Mouse (Mus musculus) adrenal gland, adult 2 months (tissue): Measurements from ENCODE around the gene Enc1. TPM values are rescaled to one million over a fixed set of nuclear protein-coding genes. Genes with fewer than 3 reads are reported as not detected.
"Not testable (repeated sequence)": the region's sequence is repeated elsewhere in the genome, so short reads cannot be mapped to it uniquely, and the experiment has no call there.

ENCODE experiments used
- DNase-seq: peaks from one replicate; pipeline ENCODE4 v3.0.0; 2021
- polyA plus RNA-seq: library from polyadenylated mRNA; depleted of rRNA; stranded (reverse); fragments of >200 nt; gene quantifications from 2 replicates; pipeline ENCODE4 v1.2.3, GENCODE M21; 2012
- total RNA-seq, 2 experiments: library from RNA; stranded (reverse); gene quantifications; 2 replicates each; pipeline ENCODE4 v1.2.3; 2021

Enc1 gene
- total and polyA plus RNA-seq, 3 experiments, result 4.6 to 13.2 (median 6.6) TPM

DNA sequence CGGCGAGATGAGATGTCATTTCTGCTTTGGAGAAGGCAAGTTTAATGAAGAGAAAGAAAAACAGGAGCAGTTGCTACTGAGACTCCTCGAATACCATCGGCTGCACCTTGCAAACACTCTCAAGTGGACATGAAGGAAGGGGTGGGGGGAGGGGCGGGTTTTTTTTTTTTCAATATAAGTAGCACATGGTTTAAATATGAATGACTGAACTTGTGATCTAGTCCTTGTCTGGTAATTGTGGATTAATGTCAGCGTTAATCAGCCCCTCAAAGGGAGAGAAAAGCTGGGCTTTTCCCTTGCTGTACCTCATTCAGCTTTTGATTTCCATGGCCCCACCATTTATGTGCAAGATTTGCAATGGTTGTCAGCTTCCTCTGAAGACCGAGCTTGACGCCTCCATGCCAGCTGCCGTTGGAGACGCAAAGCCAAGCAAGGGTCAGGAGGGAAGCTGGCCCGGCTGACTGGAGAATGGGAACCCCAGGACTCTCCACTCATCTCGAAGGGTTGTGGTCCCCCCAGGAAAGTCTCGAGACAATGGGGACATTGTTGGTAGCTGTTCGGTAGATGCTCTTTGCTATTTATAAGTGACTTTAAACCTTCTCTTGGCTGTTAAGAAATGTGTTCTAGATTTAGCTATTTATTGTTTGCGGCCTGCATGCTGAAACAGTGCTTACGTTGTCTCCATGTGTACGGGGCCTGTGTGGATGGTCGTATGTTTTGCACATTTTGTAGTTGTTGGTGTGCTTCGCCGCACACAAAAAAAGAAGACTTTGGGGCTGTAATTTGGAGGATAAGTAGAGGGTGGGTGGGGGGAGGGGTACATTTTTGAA, 9.9 kb downstream of the Enc1 start:
- DNase-seq, result no peak

DNA sequence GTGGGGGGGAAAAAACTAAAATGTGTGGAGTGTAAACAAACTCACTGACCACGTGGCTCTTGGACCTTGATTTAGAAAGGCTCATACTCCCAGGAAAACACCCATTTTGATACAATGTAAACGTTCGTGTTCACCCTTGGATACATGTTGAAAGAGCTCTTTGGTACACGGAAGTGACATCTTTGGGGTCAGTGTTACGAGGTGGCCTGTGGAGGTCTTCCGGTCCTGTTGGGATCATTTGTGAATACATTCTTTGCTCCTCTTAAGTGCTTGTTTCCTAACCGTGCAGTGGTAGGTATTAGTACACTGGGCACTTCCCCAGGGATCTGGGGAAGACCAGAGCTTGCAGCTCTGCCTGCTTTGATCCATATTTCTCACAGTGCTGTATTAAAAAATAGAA, 10.8 kb downstream of the Enc1 start:
- DNase-seq, result no peak

DNA sequence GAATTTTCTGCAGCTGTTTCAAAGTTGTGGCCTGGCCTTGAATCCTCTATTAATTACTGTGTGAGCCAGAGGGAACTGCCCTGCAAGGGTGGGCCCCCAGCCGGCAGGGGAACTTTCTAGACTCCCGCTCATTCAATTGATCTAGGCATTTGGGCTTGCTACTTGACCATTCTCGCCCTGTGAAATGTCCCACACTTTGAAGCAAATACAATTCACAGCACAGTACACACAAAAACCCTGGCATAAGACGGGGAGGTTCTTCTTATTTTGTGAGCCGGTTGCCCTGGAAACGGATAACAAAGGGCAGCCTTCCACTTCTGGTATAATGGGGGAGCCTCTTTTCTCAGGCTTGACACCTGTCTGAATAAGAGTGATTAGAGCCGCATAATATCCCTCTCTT, 11.6 kb downstream of the Enc1 start:
- no peak for DNase-seq

DNA sequence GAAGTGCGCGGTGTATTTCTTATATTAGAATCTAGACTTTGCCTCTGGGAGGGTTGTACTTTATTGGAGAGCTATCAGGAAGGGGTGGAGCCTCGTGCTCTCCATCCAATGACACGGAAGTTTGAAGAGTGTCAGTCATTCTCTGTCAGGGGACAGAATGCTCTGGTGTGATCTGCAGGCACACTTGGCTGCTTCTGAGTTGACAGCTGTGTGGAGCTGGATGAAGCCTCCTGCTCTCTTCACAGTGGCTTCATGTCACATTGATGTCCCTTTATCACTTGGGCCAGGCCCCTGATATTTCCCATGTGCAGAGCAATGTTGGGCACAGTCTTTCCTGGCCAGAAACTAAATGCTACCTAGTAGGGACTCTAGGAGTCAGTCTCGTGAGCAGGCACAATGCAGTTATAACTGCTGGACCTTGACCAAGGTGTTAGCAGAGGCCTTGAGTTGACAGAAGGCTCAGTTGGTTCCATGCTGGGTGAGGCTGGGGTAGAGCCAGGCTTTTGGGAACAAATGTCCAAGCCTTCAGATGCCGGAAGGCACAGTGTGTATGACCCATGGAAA, 12.6 kb downstream of the Enc1 start:
- no peak for DNase-seq

DNA sequence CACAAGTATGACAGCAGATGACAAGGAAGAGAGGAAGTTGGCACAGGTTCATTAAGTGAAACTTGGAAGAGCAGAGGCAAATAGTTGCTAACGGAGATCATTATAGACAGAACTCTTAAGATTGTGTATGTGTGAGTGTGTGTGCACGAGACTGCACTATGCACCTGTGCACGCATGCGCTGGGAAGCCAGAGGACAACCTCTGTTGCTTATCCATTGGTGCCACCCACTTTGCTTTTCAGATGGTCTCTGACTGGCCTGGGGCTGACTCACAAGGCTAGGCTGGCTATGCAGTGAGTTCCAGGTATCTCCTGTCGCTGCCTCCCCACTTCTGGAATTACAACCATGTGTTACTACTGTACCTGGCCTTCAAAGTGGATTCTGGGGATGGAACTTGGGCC, 13.1 kb downstream of the Enc1 start:
- no peak for DNase-seq

DNA sequence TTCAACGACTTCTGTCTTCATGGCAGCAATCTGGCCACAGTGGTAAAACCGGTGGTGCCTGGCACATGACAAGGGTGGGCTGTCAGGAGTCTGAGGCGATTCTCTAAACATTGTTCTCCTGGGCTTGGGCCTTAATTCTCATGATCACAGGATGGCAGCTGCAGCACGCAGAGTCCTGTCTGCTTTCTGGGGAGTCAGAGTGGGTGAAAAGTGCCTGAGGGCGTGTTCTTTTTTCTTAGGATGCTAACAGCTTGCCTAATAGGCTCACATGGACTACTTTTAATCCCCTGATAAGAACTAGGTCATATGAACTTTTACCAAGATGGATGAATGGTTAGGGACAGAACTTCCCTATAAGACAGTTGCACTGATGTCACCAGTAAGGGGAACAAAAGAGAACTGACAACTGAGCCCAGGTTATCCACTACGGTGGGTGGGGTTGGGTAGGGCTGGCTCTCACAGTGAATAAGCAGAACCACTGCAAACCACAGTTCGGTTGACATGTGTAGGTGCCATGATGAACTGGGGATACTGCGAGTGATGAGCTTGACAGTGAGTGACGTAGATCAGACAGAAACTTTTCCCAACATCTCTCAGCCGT, 13.8 kb downstream of the Enc1 start:
- DNase-seq, result no peak

DNA sequence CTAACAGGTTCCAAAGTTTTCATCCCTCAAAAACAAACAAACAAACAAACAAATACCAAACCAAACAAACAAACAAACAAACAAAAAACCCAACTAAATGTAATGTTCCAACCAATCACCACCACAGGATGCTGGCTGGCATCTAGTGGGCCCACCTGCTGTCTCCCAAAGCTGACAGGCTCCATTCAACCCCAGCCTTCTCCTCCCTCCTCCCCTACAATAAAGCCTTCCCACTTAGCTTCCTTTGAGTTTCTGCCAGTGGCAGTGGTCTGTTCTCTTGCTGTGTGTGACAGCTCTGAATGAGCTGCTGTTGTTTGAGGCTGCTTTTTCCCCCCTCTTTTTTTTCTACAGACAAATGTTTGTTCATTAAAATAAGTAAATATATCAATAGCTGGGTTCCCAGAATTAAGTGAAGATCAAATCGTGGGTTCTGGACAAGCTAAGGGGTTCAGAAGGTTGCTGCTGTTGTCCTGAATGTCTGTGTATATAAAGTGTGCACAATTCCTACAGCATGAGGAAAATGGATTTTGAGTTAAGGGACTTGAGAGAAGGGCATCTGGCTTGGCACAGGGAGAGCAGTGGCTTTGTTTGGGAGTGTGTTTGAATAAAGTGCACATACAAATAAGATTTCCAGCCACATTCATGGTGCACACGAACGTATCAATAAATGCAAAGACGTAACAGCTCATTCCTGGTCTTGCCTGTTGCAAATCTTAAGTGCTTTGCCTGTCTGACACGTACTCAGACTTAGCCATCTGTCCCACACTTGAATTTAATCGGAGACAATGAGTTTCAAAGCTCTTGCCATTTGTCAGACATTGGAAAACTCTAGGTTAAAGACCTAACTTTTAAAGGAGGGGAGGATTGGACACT, 15.3 kb downstream of the Enc1 start:
- no peak for DNase-seq

DNA sequence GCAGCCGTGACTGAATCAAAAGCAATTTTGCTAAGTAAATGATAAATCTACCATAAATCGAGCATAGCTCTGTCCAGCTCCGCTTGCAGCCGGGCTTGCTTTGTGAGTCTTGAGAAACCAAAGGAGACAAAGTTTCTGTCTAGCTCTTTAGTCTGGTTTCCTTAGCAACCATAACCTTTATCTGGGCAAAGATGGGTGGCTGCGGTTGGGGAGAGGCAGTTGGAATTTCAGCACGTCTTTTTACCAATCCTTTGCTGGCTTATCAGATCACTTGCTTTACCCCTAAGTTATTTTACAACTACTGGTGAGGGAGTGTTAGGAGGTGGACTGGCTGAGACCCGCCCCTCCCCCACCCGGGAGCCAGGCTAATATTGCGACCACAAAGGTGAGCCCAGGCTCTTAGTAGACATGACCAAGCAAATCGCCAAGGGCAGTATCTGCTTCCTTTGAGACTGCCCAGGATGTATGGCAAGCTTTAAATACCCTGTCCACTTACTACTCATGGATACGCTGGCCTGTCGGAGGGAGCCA, 16.0 kb downstream of the Enc1 start:
- no peak for DNase-seq

DNA sequence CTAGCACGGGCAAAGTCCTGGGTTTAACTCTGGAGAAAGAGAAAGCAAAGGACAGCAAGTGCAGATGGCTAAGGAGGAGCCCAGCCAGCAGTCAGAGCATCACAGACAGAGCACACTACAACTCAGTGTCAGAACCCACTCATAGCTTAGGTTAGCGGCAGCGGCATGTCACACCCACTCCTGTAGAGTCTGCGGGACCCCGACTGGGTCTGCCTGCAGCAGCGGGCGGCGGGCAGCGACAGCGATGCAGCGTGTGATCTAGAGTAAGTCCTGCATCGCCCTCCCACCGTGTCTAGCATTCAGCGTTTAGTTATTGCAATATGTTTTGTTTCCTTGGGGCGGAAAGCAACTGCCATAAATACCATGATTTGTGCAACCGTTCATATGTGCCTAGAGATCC, 18.4 kb downstream of the Enc1 start:
- no peak for DNase-seq

DNA sequence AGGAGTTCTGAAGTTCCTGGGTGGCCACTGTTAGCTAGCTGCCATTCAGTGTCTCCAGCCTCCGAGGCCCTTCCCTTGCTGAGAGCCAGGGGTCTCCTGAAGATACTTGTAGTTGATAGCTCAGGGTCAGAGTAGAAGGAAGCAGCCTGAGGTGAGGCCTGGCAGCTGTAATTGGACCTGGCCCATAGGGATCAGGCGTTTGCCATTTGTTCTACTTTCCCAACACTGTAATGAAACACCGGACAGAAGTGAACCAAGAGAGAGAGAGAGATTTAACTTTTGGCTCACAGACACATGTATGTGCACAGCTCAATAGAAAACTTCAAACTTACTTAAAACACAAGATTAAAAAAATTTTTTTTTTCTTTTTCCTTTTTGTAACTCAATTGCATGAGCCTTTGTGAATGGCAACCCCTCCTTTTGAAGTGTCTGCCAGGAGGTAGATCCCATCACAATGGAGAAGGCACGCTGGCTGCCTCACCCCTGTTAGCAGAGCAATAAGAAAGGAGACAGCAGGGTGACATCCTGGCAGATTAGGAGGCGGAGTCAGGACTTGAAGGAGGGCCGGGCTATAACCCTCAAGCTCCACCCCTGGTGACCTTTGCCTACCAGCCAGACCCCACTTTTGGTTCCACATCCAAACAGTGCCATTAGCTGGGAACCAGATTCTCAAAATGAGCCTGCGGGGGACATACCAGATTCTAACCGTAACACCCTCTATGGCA, 19.7 kb downstream of the Enc1 start:
- no peak for DNase-seq

DNA sequence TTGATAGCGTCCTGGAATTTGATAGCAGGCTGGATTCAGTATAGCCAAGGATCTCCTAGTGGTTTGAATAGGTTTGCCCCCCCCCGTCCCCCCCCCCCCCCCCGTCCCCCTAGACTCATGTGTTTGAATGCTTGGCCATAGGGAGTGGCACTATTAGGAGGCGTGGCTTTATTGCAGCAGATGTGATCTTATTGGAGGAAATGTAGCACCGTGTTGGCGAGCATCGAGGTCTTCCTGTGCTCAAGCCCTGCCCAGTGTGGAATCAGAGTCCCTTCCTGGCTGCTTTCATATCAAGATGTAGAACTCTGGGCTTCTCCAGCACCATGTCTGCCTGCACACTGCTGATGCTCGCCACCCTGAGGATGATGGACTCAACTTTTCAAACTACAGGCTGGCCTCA, 20.6 kb downstream of the Enc1 start:
- DNase-seq, result no peak

DNA sequence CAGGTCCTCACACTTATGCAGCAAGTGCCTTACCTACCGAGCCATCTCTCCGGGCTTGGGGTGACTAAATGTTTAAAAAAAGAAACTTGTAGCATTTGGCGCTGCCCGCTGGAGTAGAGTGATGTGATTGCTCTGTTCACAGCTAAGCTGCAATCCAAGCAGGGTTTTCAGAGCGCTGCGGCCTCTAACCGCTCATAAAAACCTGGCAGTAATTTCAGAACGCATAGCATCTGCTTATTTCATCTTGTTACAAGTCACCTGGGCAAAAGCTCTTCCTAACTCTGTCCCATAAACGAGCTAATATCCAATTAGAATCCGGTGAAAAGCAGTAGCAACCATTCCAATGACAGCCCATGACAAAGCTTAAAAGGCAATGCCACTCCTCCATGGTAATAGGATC, 21.8 kb downstream of the Enc1 start:
- no peak for DNase-seq

DNA sequence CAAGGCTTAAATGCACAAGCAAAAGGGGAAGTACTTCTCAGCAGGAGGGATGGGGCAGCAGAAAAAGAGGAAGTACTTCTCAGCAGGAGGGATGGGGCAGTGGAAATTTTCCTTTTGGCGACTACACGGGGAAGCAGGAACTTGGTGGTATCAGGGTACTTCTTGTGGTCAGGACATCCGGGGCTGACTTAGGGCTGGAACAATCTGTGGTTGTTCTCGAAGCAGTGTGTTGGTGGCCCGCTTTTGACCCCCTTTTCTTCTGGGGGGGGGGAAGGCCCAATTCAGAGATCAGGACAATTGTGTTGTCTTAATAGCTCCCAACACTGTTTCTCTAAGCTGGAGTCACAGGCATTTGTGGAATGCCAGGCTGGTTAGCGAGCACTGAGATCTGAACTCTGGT, 24.6 kb downstream of the Enc1 start:
- not testable (repeated sequence) for DNase-seq

DNA sequence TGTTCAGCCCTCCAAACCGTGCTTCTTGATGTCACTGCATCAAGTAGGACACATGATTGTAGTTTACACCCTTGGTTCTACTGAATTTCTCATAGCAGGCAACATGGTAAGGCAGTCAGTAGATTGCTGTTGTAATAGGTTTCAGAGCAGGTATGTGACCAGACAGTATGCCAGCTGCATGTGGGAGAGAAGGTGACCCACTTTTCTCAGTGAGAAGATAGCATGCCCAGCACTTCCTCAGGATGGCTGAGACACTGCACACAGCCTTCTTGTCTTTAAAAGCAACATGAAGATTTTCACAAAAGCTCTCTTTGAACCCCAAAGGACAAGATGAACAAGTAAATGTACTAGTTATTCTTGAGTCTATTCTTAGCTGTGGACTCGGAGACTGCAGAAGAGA, 29.8 kb downstream of the Enc1 start:
- no peak for DNase-seq

DNA sequence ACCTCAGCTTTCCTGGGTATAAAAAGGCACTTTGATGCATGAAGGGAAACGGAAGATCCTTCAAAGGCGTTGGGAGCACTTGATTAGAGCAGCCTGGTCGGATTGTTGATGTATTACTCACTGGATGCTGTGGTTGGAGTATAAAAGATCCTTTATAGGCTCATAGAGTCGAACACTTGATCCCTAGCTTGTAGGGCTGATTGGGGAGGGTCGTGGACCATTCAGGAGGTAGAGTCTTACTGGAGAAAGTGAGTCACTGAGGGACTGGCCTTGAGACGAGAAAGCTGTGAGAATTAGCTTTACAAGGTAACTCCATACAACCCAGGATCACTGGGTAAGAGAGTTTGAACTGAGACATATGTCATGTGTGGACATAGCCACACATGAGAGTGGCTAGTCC, 30.7 kb downstream of the Enc1 start:
- no peak for DNase-seq

DNA sequence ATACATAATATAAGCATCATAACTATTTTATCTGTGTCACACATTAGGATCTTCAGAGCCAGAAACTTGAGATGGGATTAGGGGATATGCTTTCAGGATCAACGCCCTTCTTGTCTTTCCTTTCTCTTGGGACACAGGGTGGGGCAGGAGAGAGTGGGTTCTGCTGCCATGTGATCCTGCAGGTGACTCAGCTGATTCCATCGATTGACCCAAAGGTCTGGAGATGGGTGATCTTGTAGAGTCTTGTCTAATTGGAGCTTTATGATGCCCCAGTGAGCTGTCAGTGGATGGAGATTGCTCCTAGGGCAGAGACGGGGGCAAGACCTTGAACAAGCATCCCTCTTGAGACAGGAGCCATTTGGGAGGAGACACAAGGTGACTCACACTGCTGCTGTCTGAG, 33.9 kb downstream of the Enc1 start:
- DNase-seq, result no peak

DNA sequence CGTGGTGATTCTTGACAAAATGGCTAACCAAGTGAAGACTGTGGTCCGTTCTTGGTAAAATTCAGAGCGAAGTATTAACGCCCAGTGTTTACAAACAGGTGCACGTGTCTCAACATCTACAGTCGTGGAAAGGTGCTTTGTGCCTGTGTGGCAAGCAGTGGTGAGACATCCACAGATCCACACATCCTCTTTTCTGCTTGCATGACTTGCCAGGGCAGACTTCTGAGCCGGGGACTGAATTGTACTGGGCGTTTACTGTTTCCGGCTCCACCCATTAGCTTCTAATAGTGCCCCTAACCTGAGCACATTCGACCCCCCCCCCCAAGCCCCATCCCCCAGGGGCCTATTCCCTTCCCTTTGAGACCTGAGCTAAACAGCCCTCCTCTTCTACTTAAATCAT, 34.6 kb downstream of the Enc1 start:
- no peak for DNase-seq

DNA sequence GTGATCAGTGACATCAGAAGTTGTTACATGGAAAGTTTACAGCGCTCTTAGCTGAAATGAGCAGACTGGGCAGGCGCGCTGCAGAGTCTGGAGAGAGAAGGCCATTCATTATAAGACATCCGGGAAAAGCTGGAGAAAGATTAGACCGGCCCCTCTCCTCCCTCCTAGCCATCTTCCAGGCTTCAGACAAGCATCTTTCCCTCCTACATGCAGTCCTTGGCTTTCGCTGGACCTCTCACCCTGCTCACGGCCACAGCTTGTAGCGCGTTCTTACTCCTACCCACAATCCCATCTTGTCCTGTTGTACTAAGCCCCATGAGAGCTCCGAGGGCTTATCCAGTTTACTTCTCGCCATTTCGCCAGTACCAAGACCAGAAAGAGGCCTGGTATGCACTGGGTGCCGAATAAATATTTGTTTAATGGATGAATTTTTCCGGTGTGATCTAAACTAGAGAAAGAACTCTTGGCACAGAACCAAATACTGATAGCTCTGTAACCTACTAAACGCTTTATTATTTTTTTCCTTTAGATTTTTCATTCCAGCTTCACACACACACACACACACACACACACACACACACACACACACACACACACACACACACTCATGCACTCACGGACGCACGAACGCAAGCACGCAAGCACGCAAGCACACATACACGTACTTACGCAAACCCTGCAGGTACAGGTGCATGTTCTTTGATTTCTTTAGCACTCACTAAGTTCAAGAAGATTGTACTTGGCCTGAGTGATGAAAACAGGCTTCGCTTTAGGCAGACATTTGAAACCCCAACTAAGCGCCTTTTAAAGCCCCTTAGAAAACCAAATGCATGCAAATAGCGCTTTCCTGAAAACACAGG, 41.4 kb downstream of the Enc1 start:
- DNase-seq, result peak; percentile 15

DNA sequence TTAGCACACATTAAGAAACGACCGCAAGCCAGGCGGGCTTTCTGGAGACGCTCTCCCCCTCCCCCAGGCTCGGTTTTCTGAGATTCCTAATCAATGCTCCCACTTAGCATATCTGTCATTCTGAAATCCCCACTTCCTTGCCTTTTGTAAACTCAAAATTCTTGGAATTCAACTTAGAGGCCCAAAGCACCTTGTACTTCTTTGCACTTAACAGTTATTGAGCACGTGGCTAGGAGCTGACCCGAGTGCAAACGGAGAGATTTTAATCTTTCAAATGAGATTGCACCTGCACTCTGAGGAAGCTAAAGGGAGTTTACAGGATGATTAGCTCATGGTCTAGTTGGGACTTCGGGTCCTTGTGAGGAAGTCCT, 42.0 kb downstream of the Enc1 start:
- no peak for DNase-seq

DNA sequence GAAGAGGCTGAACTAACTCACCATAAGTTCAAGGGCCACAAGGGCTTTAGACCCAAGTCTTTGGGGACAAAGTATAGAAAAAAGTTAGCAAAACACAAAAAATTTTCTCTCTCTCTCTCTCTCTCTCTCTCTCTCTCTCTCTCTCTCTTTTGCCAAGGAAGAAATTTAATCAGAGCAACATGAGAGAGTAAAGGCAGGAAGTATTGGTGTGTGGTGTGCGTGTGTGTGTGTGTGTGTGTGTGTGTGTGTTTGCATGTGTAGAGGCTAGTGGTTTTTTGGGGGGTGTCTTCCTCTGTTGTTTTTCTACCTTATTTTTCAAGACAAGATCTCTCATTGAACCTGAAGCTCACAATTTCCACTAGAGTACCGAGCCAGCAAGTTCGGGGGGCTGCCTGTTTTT, 46.1 kb downstream of the Enc1 start:
- no peak for DNase-seq

DNA sequence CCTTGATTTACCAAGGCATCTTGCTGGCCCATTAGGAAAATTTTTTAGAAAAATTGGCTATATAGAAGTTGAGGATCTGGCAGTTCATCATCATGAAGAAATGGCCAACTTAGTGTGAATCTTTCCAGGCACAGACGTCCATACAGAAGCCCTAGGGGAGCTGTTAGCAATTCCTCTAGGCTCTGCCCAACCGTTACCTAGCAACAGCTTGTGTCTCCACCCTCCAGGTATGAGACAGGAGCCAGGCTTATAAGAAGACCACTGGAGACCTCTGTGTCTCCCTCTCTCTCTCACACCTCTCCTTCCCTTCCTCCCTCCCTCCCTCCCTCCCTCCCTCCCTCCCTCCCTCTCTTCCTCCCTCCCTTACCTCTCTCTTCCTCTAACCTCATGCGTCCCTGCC, 49.8 kb downstream of the Enc1 start:
- DNase-seq, result no peak
